Mouse (Mus musculus) testis, adult 2 months (tissue): ENCODE data around the gene Cstb. TPM values are rescaled to one million over a fixed set of nuclear protein-coding genes. Genes with fewer than 3 reads are reported as not detected.
A peak's percentile ranks its signal among the peaks of the same experiment; 100 is the strongest.

ENCODE experiments used
- H3K27ac ChIP-seq: fragments of 200-500 bp; 2 replicates; pipeline ENCODE4 v1.5.1; 2012; ENCODE audit warnings: low read depth, low read length; ENCODE audit not compliant: control insufficient read depth, insufficient read depth
- H3K27me3 ChIP-seq: fragments of 200-500 bp; 2 replicates; pipeline ENCODE4 v1.6.1; 2012; ENCODE audit warnings: mild to moderate bottlenecking, low read length, moderate library complexity; ENCODE audit not compliant: control insufficient read depth, insufficient read depth
- H3K36me3 ChIP-seq: fragments of 200-500 bp; 2 replicates; pipeline ENCODE4 v1.6.1; 2012; ENCODE audit warnings: mild to moderate bottlenecking, low read length; ENCODE audit not compliant: control insufficient read depth, insufficient read depth
- H3K4me1 ChIP-seq: fragments of 200-500 bp; 2 replicates; pipeline ENCODE4 v1.6.1; 2012; ENCODE audit warnings: low read length; ENCODE audit not compliant: control insufficient read depth, insufficient read depth
- H3K4me3 ChIP-seq: fragments of 200-500 bp; 2 replicates; pipeline ENCODE4 v1.5.1; 2012; ENCODE audit warnings: low read depth, mild to moderate bottlenecking, low read length, moderate library complexity, mixed read lengths; ENCODE audit not compliant: control insufficient read depth
- CTCF ChIP-seq: fragments of 200-500 bp; IDR thresholded peaks from 2 replicates; pipeline ENCODE4 v1.5.1; 2012; ENCODE audit warnings: low read depth, mild to moderate bottlenecking, inconsistent platforms, low read length, moderate library complexity; ENCODE audit not compliant: control insufficient read depth, insufficient read depth, insufficient replicate concordance
- POLR2A ChIP-seq: fragments of 200-500 bp; IDR thresholded peaks from 2 replicates; pipeline ENCODE4 v1.6.1; 2012; ENCODE audit warnings: low read depth, mild to moderate bottlenecking, inconsistent platforms, low read length, moderate library complexity; ENCODE audit not compliant: control insufficient read depth
- polyA plus RNA-seq: library from polyadenylated mRNA; depleted of rRNA; stranded (reverse); fragments of >200 nt; gene quantifications from 2 replicates; pipeline ENCODE4 v1.2.3, GENCODE M21; 2012

The Cstb gene
- polyA plus RNA-seq, 1 experiment, result 20.3 TPM

- H3K27ac ChIP-seq, result no peak overlapping the region
- H3K27me3 ChIP-seq, result no peaks in the 10 kb centered on the region
- TF ChIP-seq CTCF (no peak), POLR2A (no peak)
- no peaks in the 10 kb centered on the region for H3K36me3 ChIP-seq
- H3K4me3 ChIP-seq, result no peak overlapping the region
- H3K4me1 ChIP-seq, result peaks cover 17% of the 10 kb centered on the region
These were observed 35.0 kb downstream of the Cstb start for GRCm38 (mm10) chr10:78460463-78460862.

DNA sequence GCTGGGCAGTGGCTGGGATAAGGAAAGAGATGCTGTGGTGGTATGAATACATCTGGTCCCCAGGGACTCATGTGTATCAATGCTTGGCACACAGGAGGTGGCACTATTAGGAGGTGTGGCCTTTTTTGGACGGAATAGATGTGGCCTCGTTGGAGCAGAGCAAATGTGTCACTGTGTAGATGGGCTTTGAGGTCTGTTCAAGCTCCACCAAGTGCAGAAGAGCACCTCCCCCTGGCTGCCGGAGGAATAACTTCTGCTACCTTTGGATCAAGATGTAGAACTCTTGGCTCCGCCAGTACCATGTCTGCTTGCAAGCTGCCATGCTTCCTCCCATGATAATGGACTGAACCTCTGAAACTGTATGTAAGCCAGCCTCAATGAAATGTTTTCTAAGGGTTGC is 36.3 kb downstream of the Cstb start:
- Histone ChIP-seq H3K36me3 (no peaks in the 10 kb centered on the region), H3K4me3 (no peak overlapping the region), H3K4me1 (peaks cover 18% of the 10 kb centered on the region), H3K27me3 (no peaks in the 10 kb centered on the region), H3K27ac (no peak overlapping the region)
- no peak for TF ChIP-seq POLR2A
- TF ChIP-seq CTCF, result peak; percentile 24; the same call in 1 of the 2 replicates

DNA sequence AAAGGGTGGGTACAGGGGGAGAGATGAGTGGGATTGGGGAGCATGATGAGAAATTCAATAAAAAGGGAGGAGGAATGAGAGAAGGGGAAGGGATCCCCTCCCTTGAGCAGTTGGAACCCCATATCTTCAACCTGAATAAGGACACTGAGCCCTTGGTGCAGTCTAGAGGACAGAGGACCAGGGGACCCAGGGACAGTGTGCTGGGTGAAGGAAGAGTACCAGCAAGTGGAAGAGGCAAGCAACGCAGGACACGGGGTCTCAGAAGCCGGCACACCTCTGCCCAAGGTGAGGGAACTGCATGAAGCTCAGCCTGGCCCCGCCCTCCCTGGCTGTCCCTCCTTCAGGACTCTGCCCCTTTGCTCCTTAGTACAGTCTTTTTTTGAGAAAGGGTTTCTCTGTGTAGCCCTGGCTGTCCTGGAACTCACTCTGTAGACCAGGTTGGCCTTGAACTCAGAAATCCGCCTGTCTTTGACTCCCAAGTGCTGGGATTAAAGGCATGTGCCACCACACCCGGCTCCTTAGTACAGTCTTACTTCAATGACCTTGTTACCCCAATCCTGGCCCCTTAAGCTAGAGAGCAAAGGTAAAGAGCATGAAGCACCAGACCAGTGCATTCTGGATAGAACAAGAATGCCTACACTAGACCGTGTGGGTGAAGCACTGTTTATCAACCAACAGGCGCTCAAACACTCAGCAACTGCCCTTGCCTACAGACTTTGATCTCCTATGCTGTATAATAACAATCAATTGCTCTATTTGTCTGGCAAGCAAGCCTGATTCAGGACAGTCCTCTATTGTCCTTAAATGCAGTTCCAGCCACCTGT is 37.7 kb downstream of the Cstb start:
- TF ChIP-seq CTCF, result no peak
- no peak for TF ChIP-seq POLR2A
- no peaks in the 10 kb centered on the region for H3K27me3 ChIP-seq
- no peak overlapping the region for H3K27ac ChIP-seq
- H3K4me3 ChIP-seq, result no peak overlapping the region
- peaks cover 18% of the 10 kb centered on the region for H3K4me1 ChIP-seq
- no peaks in the 10 kb centered on the region for H3K36me3 ChIP-seq

GRCm38 (mm10) chr10:78463769-78464167 is 38.3 kb downstream of the Cstb start:
- H3K27ac ChIP-seq, result no peak overlapping the region
- no peak for TF ChIP-seq CTCF
- no peak for TF ChIP-seq POLR2A
- peaks cover 18% of the 10 kb centered on the region for H3K4me1 ChIP-seq
- H3K27me3 ChIP-seq, result no peaks in the 10 kb centered on the region
- no peak overlapping the region for H3K4me3 ChIP-seq
- H3K36me3 ChIP-seq, result no peaks in the 10 kb centered on the region

- Histone ChIP-seq H3K4me1 (peaks cover 18% of the 10 kb centered on the region), H3K27ac (peak overlapping the region; percentile 45), H3K27me3 (no peaks in the 10 kb centered on the region), H3K36me3 (no peaks in the 10 kb centered on the region), H3K4me3 (peak overlapping the region; percentile 85)
- no peak for TF ChIP-seq CTCF
- TF ChIP-seq POLR2A, result no peak
These were observed 38.8 kb downstream of the Cstb start for GRCm38 (mm10) chr10:78464201-78464791.

GRCm38 (mm10) chr10:78464792-78465207 is 39.3 kb downstream of the Cstb start, which contains the start of gene Pdxk:
Pdxk (minus strand) TSS chr10:78464975.
- peak; percentile 67 for TF ChIP-seq POLR2A
- no peak for TF ChIP-seq CTCF
- peaks cover 19% of the 10 kb centered on the region for H3K4me1 ChIP-seq
- H3K27me3 ChIP-seq, result no peaks in the 10 kb centered on the region
- H3K36me3 ChIP-seq, result no peaks in the 10 kb centered on the region
- H3K27ac ChIP-seq, result peak within 1 kb of the TSS; percentile 45
- H3K4me3 ChIP-seq, result peak within 1 kb of the TSS; percentile 85

- Histone ChIP-seq H3K36me3 (no peaks in the 10 kb centered on the region), H3K27me3 (no peaks in the 10 kb centered on the region), H3K4me3 (no peak overlapping the region), H3K27ac (peak overlapping the region; percentile 39), H3K4me1 (peaks cover 25% of the 10 kb centered on the region)
- TF ChIP-seq POLR2A (no peak), CTCF (no peak)
These were observed 40.0 kb downstream of the Cstb start for GRCm38 (mm10) chr10:78465472-78465871.
